Mouse (Mus musculus): ENCODE measurements at regions not wholly inside any gene's neighbourhood (a gene's known extent, or its start where the extent isn't known, plus 50 kb on each side); places are given as distances from the start of the nearest gene placed in this dataset.
A peak's percentile ranks its signal among the peaks of the same experiment; 100 is the strongest.

DNA sequence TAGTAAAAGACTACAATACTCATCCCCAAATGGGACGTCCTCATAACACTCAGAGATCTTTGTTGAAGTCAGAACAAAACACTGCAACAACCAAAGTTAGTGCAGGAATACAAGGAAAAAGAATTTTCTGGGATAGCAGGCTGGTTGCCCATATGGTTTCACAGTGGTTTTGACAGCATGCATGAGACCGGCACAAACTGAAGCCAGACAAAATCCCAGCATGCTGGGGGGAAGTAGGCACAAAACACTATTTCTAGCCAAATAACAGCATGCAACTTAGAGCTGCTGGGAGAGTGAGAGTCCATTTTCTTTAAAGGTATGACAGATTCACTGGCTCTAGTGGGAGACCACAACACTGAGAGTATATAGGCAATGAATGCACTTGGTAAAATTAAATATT lies 619.1 kb upstream of the Manea start:
- DNase-seq (ENCODE audit: low spot score in 2 of 2), result peak; percentile 5 to 19

DNA sequence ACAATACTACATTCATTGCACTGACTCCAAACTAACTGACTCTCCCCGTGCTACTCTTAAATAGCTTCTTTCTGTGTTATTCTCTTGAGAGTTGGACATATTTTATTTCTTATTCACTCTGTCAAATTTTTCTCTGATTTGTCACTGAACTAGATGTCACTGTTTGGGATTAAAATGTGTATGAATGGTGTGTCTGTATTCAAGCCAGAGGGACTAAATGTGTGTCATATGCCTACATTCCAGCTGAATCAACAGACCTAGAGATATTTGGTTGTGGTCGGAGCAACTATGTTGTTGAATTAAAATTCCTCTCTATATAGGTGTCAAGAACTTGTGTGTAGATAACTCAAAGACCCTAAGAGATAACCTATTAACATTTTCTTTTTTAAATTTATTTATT lies 618.2 kb upstream of the Manea start:
- no peak for DNase-seq (ENCODE audit: low spot score in 2 of 2)

- DNase-seq (ENCODE audit: low spot score in 2 of 2), result no peak
Measured at GRCm38 (mm10) chr4:26944617-26945016, 597.9 kb upstream of the Manea start.

DNA sequence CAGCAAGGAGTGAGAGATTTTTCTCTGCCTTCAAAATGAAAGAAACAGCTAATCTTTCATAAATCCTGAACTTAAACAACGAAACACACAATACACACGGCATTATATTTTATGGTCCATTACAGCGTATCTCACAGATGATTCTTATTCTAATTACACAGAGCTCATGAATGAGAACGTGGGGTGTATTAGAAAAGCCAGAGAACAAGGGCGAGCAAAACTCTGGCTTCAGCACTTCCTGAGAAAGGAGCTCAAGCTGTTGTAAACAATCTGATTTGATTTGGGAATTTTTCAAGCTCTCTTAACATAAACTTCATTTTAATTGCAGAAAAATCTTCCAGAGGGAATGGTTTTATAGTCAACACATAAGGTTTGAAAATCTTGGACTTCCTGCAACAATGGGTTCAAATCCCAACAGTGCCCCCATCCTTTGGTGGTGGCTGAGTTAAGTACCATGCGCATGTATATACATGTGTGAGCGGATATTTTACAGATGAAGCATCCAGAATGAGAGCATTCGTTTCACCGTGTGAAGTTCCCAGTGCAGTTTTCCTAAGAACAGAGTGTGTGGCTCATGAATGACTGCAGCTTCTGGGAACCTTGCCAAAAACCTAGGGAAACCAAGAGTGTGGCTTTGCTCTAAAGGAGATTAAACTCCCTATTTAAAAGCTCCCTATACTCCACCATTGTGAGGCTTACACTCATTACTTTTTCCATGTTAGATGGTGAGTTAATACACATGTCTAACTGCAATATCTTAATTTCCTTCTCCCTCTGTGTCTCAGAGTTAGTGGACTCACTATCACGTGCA lies 587.5 kb upstream of the Manea start:
- DNase-seq (ENCODE audit: low spot score in 2 of 2), result peak; percentile 26 to 44

- DNase-seq (ENCODE audit: low spot score in 2 of 2), result no peak
Measured at GRCm38 (mm10) chr4:26929879-26930481, 583.3 kb upstream of the Manea start.

GRCm38 (mm10) chr4:26926060-26926459 lies 579.4 kb upstream of the Manea start:
- no peak for DNase-seq (ENCODE audit: low spot score in 2 of 2)

DNA sequence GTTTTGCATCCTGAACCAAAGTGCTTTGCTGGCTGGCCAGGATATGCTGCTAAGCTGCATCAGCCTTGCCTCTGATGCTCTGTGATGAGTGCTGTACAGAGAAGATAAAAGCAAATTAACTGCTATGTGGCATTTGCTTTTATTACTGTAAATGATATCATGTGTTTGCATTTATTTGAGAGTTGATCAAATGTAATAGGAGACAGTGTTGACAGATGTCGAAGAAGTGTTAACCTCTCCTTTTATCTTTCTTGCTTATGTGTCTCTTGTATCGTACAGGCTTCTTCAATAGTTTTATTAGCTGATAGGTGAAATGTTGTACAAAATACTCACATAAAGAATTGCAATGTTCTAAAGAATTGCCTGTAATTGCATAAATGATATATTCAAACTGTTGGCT lies 541.8 kb upstream of the Manea start:
- DNase-seq (ENCODE audit: low spot score in 2 of 2), result no peak

GRCm38 (mm10) chr4:26879022-26879421 lies 532.3 kb upstream of the Manea start:
- DNase-seq (ENCODE audit: low spot score in 2 of 2), result no peak

- DNase-seq (ENCODE audit: low spot score in 2 of 2), result no peak
Measured at GRCm38 (mm10) chr4:26841761-26842160, 495.1 kb upstream of the Manea start.

DNA sequence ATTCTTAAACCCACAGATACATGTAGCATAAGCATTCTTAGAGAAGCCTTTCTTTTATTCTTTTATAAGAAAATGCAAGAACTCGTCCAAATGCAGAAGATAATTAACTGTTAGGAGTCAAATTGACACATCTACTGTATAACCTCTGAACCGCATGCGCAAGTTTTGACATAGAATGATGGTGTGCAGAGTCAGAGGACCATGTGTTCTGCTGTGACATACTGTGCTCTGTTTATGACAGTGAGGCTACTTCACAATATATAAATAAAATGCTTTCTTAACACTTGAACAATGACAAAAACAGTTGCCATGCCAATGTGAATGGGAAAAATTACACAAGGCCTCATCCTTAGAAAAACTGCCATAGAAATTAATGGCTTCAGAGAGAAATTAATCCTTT lies 454.1 kb upstream of the Manea start:
- DNase-seq (ENCODE audit: low spot score in 2 of 2), result no peak

- DNase-seq (ENCODE audit: low spot score in 2 of 2), result no peak
Measured at GRCm38 (mm10) chr4:26793181-26793824, 446.6 kb upstream of the Manea start.

DNA sequence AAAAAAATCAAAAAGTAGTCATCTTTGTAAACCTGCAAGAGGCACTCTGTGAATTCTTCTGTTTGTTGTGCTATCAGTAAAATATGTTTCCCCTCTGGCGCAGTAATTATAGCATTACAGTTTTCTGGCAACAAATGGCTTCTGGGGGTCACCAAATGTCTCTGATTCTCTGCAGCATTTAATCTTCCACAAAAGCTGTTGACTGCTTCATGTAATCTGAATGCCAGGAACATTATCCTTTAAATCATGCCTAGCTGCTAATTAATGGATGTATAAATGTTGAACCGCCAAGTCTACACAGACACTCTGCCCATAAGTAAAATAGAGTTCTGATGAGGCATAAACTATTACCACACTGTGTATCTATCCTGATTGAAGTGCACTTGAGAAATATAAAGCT lies 421.2 kb upstream of the Manea start:
- DNase-seq (ENCODE audit: low spot score in 2 of 2), result no peak

DNA sequence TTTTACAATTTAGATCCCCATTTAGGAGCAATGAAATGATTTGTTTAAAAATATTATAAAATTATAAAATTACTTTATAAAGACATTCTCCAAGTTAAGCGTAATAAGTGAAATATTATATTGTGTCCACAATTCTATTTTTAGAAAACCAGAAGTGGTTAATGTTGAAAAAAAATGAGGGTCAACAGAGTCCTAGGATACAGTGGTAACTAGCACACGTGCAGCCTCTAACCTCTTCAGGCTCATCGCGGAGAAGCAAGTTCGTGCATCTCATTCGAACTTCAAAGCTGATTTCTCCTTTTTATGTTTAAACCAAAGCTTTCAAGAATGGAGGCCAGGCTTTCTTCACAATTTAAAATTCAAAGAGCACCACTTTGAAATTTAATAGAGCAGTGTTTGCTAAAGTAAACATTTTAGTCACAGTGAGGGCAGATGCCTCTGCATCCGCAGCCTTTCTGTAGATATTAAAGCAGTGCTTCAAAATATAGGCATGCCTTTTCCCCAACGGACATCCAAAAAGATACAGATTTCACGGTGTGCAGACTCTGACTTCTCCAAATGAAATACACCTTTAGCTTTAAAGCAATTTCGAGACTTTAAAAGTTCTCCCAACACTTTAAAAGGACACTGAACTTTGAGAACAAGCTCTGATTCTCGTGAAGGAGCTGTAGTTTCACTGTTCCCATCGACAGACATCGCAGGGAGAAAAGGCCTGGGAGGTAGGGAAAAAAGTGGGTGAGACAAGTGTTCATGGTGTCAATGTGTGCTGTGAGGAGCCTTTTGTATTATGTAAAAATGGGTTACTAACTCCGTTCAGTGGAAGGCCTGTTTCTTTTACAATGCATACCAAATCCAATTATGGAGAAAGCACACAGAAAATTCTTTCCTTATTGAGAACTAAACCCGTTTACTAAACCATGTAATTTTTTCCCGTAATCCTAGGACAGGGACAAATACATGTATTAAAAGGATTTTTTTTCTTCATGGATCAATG lies 419.8 kb upstream of the Manea start:
- no peak for DNase-seq (ENCODE audit: low spot score in 2 of 2)

DNA sequence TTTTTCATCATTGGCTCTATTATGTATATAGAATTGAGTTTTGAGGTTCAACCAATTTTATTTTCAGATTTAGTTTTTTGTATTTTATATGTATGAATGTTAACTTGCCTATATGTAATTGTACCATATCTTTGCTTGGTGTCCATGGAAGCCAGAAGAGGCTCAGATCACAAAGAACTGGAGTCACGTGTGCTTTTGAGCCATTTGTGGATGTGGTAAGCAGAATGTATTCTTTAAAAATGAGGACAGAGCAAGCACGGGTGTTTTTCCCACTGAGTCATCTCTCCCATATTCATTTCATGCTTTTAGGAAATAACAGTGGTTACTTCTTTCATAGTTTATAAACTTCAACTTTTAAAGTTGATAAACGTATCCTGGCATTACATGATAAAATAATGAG lies 394.1 kb upstream of the Manea start:
- no peak for DNase-seq (ENCODE audit: low spot score in 2 of 2)

- DNase-seq (ENCODE audit: low spot score in 2 of 2), result no peak
Measured at GRCm38 (mm10) chr4:26736381-26736780, 389.7 kb upstream of the Manea start.

- DNase-seq (ENCODE audit: low spot score in 2 of 2), result no peak
Measured at GRCm38 (mm10) chr4:26714437-26714836, 367.7 kb upstream of the Manea start.

- DNase-seq (ENCODE audit: low spot score in 2 of 2), result no peak
Measured at GRCm38 (mm10) chr4:26709964-26710363, 363.3 kb upstream of the Manea start.

DNA sequence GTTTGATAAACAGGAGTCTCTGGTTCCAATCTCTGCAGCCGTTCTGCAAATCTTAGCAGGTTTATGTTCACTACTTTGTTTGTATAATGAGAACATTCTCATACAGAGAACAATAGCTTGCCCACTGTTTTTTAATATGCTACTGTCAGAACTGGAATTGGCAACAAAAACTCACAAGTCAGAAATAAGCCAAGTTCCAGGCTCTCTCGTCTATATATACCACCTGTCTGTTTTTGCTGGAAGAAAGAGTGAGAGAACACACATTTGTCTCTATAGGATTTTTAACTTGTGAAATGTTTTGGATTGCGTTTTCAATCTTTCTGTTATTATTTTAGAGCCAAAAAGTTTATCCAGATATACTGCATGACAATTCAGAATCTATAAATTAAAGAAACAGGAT lies 349.3 kb upstream of the Manea start:
- no peak for DNase-seq (ENCODE audit: low spot score in 2 of 2)
